Mouse (Mus musculus) midbrain, postnatal 0 days (tissue): ENCODE data around the gene Plb1. TPM values are rescaled to one million over a fixed set of nuclear protein-coding genes. Genes with fewer than 3 reads are reported as not detected.

Experiments used
- ATAC-seq: fragments of 200-750 bp; cut with Nextera tagmentation; 2 replicates; pipeline ENCODE4 v1.8.0; 2017; ENCODE audit warnings: moderate number of reproducible peaks, mild to moderate bottlenecking, moderate TSS enrichment, moderate library complexity; ENCODE audit not compliant: low FRiP score
- DNase-seq: peaks from one replicate; pipeline ENCODE4 v3.0.0-alpha.2; 2015; ENCODE audit warnings: low spot score
- H3K27ac ChIP-seq: fragments of 300-500 bp; sonication (generic); 2 replicates; pipeline ENCODE4 v1.5.1; 2014; ENCODE audit warnings: low read depth, mild to moderate bottlenecking, low read length, mixed read lengths
- H3K27me3 ChIP-seq: fragments of 300-500 bp; sonication (generic); 2 replicates; pipeline ENCODE4 v1.6.1; 2014; ENCODE audit warnings: low read length, control low read depth, mixed read lengths; ENCODE audit not compliant: insufficient read depth
- H3K36me3 ChIP-seq: fragments of 300-500 bp; sonication (generic); 2 replicates; pipeline ENCODE4 v1.6.1; 2014; ENCODE audit warnings: low read length, control low read depth, mixed read lengths; ENCODE audit not compliant: insufficient read depth
- H3K4me1 ChIP-seq: fragments of 300-500 bp; sonication (generic); 2 replicates; pipeline ENCODE4 v1.6.1; 2014; ENCODE audit warnings: mild to moderate bottlenecking, control low read depth, antibody characterized with exemption, low read length, mixed read lengths; ENCODE audit not compliant: insufficient read depth
- H3K4me2 ChIP-seq: fragments of 300-500 bp; sonication (generic); 2 replicates; pipeline ENCODE4 v1.6.1; 2014; ENCODE audit warnings: low read depth, mild to moderate bottlenecking, low read length, mixed read lengths; ENCODE audit not compliant: poor library complexity, severe bottlenecking
- H3K4me3 ChIP-seq: fragments of 300-500 bp; sonication (generic); 2 replicates; pipeline ENCODE4 v1.5.1; 2014; ENCODE audit warnings: low read depth, mild to moderate bottlenecking, low read length, moderate library complexity
- H3K9ac ChIP-seq: fragments of 300-500 bp; sonication (generic); replicated peaks from 2 replicates; pipeline ENCODE4 v1.6.1; 2014; ENCODE audit warnings: mild to moderate bottlenecking, low read length, moderate library complexity, mixed read lengths; ENCODE audit not compliant: poor library complexity, severe bottlenecking
- H3K9me3 ChIP-seq: fragments of 300-500 bp; sonication (generic); 2 replicates; pipeline ENCODE4 v1.6.1; 2016; ENCODE audit warnings: low read length, control low read depth
- CTCF ChIP-seq: IDR thresholded peaks from 2 replicates; pipeline ENCODE4 v1.5.1; 2016; ENCODE audit warnings: antibody characterized with exemption, mild to moderate bottlenecking
- WGBS: fragments of 180-500 bp; shearing (Covaris S2); extraction: QIAGEN DNeasy Blood & Tissue Kit; methylation state at CpG from one replicate; pipeline ENCODE4 v1.1.7; 2014; 5-methylcytosine and 5-hydroxymethylcytosine counted together
- polyA plus RNA-seq: library from polyadenylated mRNA; unstranded; fragments of >200 nt; fragmentation: Nextera tagmentation; extraction: Ambion mirVana; gene quantifications from 2 replicates; pipeline ENCODE4 v1.2.1, GENCODE M21; 2015
- total RNA-seq: library from RNA; depleted of rRNA; stranded (reverse); fragments of >200 nt; gene quantifications from 2 replicates; pipeline ENCODE4 v1.2.3, GENCODE M21; 2014

The Plb1 gene
- total and polyA plus RNA-seq, 2 experiments from 2014 or later = 0.11 to 0.60 TPM

DNA sequence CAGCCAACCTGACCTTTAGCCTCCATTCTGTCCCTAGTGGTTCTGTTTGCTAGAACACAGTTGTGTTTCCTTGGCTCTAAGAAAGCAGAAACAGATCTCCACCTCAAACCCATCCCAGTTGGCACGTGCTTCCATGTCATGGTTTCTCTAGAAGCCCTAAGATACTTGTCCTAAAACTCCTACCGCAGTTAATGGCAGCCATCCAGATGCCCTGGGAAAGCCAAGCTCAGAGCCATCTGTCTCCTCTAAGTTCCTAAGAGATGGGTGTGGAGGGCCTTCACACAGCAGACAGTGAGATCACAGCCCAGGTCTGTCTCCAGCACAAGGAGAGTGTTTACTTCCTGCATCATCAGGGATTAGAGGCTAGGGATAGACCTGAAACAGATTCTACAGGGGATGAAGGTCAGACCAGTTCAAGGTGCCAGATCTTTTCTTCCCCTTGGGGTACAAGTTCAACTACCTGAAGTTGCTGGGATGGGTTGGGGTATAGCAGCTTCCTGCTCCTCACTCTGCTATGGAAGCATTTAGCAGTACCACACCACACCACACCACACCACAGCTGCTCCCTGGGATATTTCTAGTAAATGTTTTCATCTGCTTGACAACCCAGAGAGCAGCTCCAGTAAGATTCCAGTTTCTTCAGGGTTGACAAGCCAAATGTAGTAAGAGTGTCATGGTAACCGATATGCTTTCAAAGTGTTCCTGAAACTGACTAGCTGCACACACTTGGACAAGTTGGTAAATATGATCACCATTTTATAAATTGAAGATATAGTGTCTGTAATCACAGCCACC, 129.1 kb downstream of the Plb1 start:
- no peak for ATAC-seq
- WGBS = 84% methylated on average over 3 of the region's 3 CpGs

DNA sequence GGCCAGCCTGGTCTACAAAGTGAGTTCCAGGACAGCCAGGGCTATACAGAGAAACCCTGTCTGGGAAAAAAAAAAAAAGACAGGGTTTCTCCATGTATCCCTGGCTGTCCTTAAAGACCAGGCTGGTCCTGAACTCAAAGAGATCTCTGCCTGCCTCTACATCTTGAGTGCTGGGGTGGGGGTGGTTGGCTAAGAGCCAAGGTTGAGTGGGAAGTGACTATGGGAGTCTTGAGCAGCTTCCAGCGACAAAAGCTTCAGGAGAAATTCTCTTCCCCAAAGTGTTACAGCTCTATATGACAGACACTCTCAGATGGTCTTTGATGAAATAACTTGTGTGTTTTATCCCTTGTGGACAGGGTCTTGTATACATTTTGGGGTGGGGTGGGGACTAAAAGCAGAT, 136.9 kb downstream of the Plb1 start:
- H3K4me1 ChIP-seq = no peaks in the 10 kb centered on the region
- TF ChIP-seq CTCF = no peak
- no peak overlapping the region for H3K4me3 ChIP-seq
- no peak for ATAC-seq
- H3K4me2 ChIP-seq = no peak overlapping the region
- H3K27ac ChIP-seq = no peak overlapping the region
- no peak overlapping the region for H3K9ac ChIP-seq
- no peak for DNase-seq
- H3K27me3 ChIP-seq = no peaks in the 10 kb centered on the region
- 75% methylated on average over 1 of the region's 1 CpGs for WGBS
- H3K36me3 ChIP-seq = no peaks in the 10 kb centered on the region
- no peaks in the 10 kb centered on the region for H3K9me3 ChIP-seq

More for the DNA sequence above, 129.1 kb downstream of the Plb1 start:
- Histone ChIP-seq H3K4me1 (no peaks in the 10 kb centered on the region), H3K9ac (no peak overlapping the region), H3K4me3 (no peak overlapping the region), H3K4me2 (no peak overlapping the region), H3K27ac (no peak overlapping the region), H3K27me3 (no peaks in the 10 kb centered on the region), H3K9me3 (no peaks in the 10 kb centered on the region), H3K36me3 (no peaks in the 10 kb centered on the region)
- peak; percentile 30 for DNase-seq
- no peak for TF ChIP-seq CTCF

DNA sequence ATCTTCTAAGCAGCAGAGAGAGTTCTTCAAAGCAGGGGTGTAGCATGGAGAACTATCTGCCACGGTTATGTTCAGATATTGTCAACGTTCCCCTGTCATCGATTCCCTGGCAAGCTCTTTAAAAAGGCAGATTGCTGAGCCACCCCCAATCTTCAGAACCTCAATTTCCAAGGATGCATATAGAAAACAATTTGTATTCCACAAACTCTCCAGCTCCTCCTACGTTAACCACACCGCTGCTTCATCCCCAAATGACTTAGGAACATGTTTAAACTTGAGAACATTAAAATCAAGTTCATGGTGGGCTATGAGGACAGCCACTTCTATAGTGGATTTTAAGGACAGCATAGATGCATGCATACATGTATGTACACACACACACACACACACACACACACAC, 138.7 kb downstream of the Plb1 start:
- no peaks in the 10 kb centered on the region for H3K9me3 ChIP-seq
- H3K27me3 ChIP-seq = no peaks in the 10 kb centered on the region
- no peak overlapping the region for H3K9ac ChIP-seq
- DNase-seq (no peak), ATAC-seq (no peak)
- no peaks in the 10 kb centered on the region for H3K4me1 ChIP-seq
- no peak overlapping the region for H3K4me3 ChIP-seq
- no peak for TF ChIP-seq CTCF
- no peaks in the 10 kb centered on the region for H3K36me3 ChIP-seq
- no peak overlapping the region for H3K4me2 ChIP-seq
- no peak overlapping the region for H3K27ac ChIP-seq
- WGBS = 95% methylated on average over 5 of the region's 5 CpGs

DNA sequence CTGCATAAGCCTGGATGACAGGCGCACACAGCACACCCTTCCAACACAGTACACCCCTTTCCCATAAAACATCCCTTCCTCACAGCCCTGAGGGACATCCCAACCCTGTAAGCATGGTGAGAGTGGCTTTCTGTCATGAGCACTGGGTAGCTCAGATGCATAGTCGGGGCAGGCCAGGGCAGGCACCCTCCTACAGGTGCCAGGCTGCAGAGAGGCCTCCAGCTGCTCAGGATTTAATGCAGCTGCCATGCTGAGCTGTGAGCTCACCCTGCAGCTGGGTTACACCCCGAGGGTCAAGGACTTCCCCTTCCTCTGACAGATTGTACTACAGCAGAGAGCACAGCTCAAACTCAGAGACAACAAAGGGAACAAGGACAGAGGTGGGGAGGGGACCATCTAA, 146.0 kb downstream of the Plb1 start:
- Histone ChIP-seq H3K9me3 (no peaks in the 10 kb centered on the region), H3K36me3 (no peaks in the 10 kb centered on the region), H3K4me2 (no peak overlapping the region), H3K27ac (no peak overlapping the region), H3K9ac (no peak overlapping the region), H3K27me3 (no peaks in the 10 kb centered on the region), H3K4me3 (no peak overlapping the region), H3K4me1 (no peaks in the 10 kb centered on the region)
- 61% methylated on average over 3 of the region's 3 CpGs for WGBS
- no peak for TF ChIP-seq CTCF
- no peak for ATAC-seq
- DNase-seq = no peak

DNA sequence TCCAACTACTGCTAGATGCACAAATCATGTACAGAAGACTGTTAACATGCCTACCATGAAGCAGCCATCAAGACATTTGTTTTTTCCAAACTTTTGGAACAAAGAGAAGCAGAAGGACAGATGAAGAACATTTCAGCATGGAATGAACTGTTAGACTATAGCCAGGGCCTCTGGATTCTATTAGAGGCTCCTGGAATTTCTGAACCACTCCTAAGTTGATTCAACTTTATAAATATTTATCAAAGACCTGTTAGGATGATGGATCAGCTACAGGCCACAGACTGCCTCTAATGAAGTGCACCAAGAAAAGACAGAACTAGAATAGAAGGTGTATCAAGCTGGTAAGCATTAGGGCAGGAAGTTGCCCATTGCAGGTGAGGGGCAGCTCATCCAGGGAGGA, 156.1 kb downstream of the Plb1 start:
- no peak for TF ChIP-seq CTCF
- no peak for DNase-seq
- Histone ChIP-seq H3K4me3 (no peak overlapping the region), H3K36me3 (no peaks in the 10 kb centered on the region), H3K4me1 (no peaks in the 10 kb centered on the region), H3K27ac (no peak overlapping the region), H3K4me2 (no peak overlapping the region), H3K9ac (no peak overlapping the region), H3K27me3 (no peaks in the 10 kb centered on the region), H3K9me3 (no peaks in the 10 kb centered on the region)
- ATAC-seq = no peak

DNA sequence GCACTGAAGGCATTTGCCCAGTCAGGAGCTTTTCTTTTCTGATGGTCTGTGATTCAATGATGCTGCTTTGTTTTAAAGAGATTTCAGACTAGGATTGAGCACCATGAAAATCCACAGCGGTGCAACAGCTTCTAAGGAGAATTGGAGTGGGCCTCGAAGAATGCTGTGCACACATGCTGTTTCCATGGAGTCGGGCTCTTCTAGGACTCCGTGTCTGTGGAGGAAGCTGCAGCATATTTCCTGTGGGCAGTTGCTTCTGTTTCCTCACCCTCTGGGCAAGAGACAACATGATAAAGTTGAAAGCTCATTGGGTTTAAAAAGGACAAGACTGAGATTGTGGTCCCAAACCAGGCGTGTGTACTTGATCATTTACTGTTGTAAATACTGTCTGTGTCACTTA, 157.8 kb downstream of the Plb1 start:
- no peak overlapping the region for H3K4me3 ChIP-seq
- no peak overlapping the region for H3K9ac ChIP-seq
- WGBS = 57% methylated on average over 5 of the region's 5 CpGs
- H3K27me3 ChIP-seq = no peaks in the 10 kb centered on the region
- TF ChIP-seq CTCF = no peak
- ATAC-seq = no peak
- peak; percentile 17 for DNase-seq
- no peaks in the 10 kb centered on the region for H3K9me3 ChIP-seq
- no peak overlapping the region for H3K27ac ChIP-seq
- no peaks in the 10 kb centered on the region for H3K4me1 ChIP-seq
- H3K36me3 ChIP-seq = no peaks in the 10 kb centered on the region
- H3K4me2 ChIP-seq = no peak overlapping the region
